Mouse (Mus musculus) testis, adult 2 months (tissue): Measurements from ENCODE around the gene Xxylt1.

Experiments used
- CTCF ChIP-seq: fragments of 200-500 bp; IDR thresholded peaks from 2 replicates; pipeline ENCODE4 v1.5.1; 2012; ENCODE audit warnings: low read depth, mild to moderate bottlenecking, inconsistent platforms, low read length, moderate library complexity; ENCODE audit not compliant: control insufficient read depth, insufficient read depth, insufficient replicate concordance
- POLR2A ChIP-seq: fragments of 200-500 bp; IDR thresholded peaks from 2 replicates; pipeline ENCODE4 v1.6.1; 2012; ENCODE audit warnings: low read depth, mild to moderate bottlenecking, inconsistent platforms, low read length, moderate library complexity; ENCODE audit not compliant: control insufficient read depth

DNA sequence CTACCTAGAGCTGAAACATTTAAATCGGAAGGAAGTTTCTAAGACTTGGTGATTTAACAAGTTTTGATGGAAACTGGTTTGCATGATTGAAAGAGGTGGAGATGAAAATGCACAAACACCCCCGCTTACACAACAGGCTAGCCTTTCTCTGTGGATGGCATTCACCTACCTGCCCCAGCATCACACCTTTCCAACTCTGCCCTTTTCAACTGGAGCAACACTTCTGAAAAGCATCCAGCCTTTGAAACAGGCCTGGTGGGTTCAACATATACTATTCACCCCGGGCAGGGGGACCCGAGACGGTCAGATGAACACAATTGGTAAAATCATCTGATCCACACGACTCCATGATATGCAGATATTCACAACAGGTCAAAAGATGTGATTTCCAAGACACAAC lies 659 bp upstream of the Xxylt1 start:
- no peak for TF ChIP-seq POLR2A
- TF ChIP-seq CTCF, result no peak
